Mouse (Mus musculus) CH12.LX (cell line): ENCODE measurements around the gene Trpc7. TPM values are rescaled to one million over a fixed set of nuclear protein-coding genes. Genes with fewer than 3 reads are reported as not detected.

ENCODE experiments used
- DNase-seq: peaks from one replicate; pipeline ENCODE4 v3.0.0-alpha.2; 2013; ENCODE audit errors: extremely low read depth
- H3K27ac ChIP-seq: 2 replicates; pipeline ENCODE4 v1.5.1; 2012; ENCODE audit warnings: low read depth, mild to moderate bottlenecking, control low read depth, moderate library complexity; ENCODE audit not compliant: insufficient read depth
- H3K27me3 ChIP-seq: replicated peaks from 2 replicates; pipeline ENCODE3; 2012; ENCODE audit warnings: inconsistent platforms
- H3K36me3 ChIP-seq, 2 experiments: replicated peaks in 1 of 2; 2 replicates each; pipeline versions ENCODE3 to v1.6.1; 2012; ENCODE audit warnings: inconsistent platforms in 1 of 2, low read length in 1 of 2, mild to moderate bottlenecking in 1 of 2, mixed read lengths in 1 of 2, moderate library complexity in 1 of 2; ENCODE audit not compliant: control insufficient read depth in 1 of 2, insufficient read depth in 1 of 2
- H3K4me1 ChIP-seq, 2 experiments: 2 replicates each; pipeline ENCODE4 v1.6.1; 2012; ENCODE audit warnings: inconsistent platforms in 1 of 2, moderate library complexity in 1 of 2; ENCODE audit not compliant: insufficient read depth in 2 of 2, control insufficient read depth in 1 of 2
- H3K4me2 ChIP-seq: 2 replicates; pipeline ENCODE4 v1.6.1; 2012; ENCODE audit warnings: low read depth, mild to moderate bottlenecking, control low read depth; ENCODE audit not compliant: poor library complexity, insufficient read depth, severe bottlenecking
- H3K4me3 ChIP-seq, 3 experiments: fragments of 150-350 bp in 1 of 3; sonication (generic) in 1 of 3; replicated peaks in 1 of 3; 2 replicates each; pipeline versions ENCODE3 to v1.5.1; 2011 to 2012; ENCODE audit warnings: low read depth in 2 of 3, low read length in 2 of 3, mild to moderate bottlenecking in 2 of 3, moderate library complexity in 2 of 3, control low read depth in 1 of 3, improper control_type of control experiment in 1 of 3, inconsistent platforms in 1 of 3, mixed read lengths in 1 of 3; ENCODE audit not compliant: poor library complexity in 1 of 3
- H3K79me2 ChIP-seq: replicated peaks from 2 replicates; pipeline ENCODE4 v1.6.1; 2012; ENCODE audit warnings: mild to moderate bottlenecking, moderate library complexity; ENCODE audit not compliant: control insufficient read depth, poor library complexity, insufficient read depth, severe bottlenecking; ENCODE audit errors: extremely low read depth
- H3K9ac ChIP-seq: 2 replicates; pipeline ENCODE4 v1.6.1; 2012; ENCODE audit warnings: low read depth, mild to moderate bottlenecking, control low read depth, moderate library complexity; ENCODE audit not compliant: insufficient read depth
- H3K9me3 ChIP-seq: replicated peaks from 2 replicates; pipeline ENCODE3; 2012; ENCODE audit warnings: low read length, inconsistent platforms, mixed read lengths
- CHD2 ChIP-seq: IDR thresholded peaks from 2 replicates; pipeline ENCODE4 v1.6.1; 2011; ENCODE audit warnings: low read length, improper control_type of control experiment
- CTCF ChIP-seq, 2 experiments: IDR thresholded peaks in 1 of 2; conservative IDR thresholded peaks in 1 of 2; 2 replicates each; pipeline ENCODE4 v1.5.1; 2011 to 2012; ENCODE audit warnings: low read depth in 2 of 2, low read length in 2 of 2, improper control_type of control experiment in 1 of 2, inconsistent platforms in 1 of 2, mild to moderate bottlenecking in 1 of 2, moderate library complexity in 1 of 2
- E2F4 ChIP-seq: IDR thresholded peaks from 2 replicates; pipeline ENCODE4 v1.6.1; 2011; ENCODE audit warnings: low read depth, low read length, improper control_type of control experiment; ENCODE audit not compliant: insufficient replicate concordance
- EP300 ChIP-seq: IDR thresholded peaks from 2 replicates; pipeline ENCODE4 v1.6.1; 2011; ENCODE audit warnings: low read length, improper control_type of control experiment
- ETS1 ChIP-seq: conservative IDR thresholded peaks from 2 replicates; pipeline ENCODE4 v1.6.1; 2012; ENCODE audit warnings: low read depth, mild to moderate bottlenecking, inconsistent platforms, low read length, improper control_type of control experiment, moderate library complexity
- GABPA ChIP-seq: IDR thresholded peaks from 2 replicates; pipeline ENCODE4 v1.6.1; 2012; ENCODE audit warnings: low read depth, low read length, improper control_type of control experiment, inconsistent platforms; ENCODE audit not compliant: insufficient replicate concordance
- HCFC1 ChIP-seq: IDR thresholded peaks from 2 replicates; pipeline ENCODE4 v1.6.1; 2012; ENCODE audit warnings: low read depth, mild to moderate bottlenecking, inconsistent platforms, low read length, improper control_type of control experiment
- IRF4 ChIP-seq: IDR thresholded peaks from 2 replicates; pipeline ENCODE4 v1.6.1; 2014; ENCODE audit warnings: low read depth, mild to moderate bottlenecking, inconsistent platforms, low read length, improper control_type of control experiment
- JUN ChIP-seq: IDR thresholded peaks from 2 replicates; pipeline ENCODE4 v1.6.1; 2011; ENCODE audit warnings: low read depth, mild to moderate bottlenecking, low read length, improper control_type of control experiment, moderate library complexity; ENCODE audit not compliant: insufficient read depth
- JUND ChIP-seq: conservative IDR thresholded peaks from 2 replicates; pipeline ENCODE4 v1.6.1; 2011; ENCODE audit warnings: low read depth, low read length, improper control_type of control experiment
- MAZ ChIP-seq: IDR thresholded peaks from 2 replicates; pipeline ENCODE4 v1.6.1; 2012; ENCODE audit warnings: low read depth, mild to moderate bottlenecking, inconsistent platforms, low read length, improper control_type of control experiment, moderate library complexity
- NELFE ChIP-seq: IDR thresholded peaks from 2 replicates; pipeline ENCODE4 v1.6.1; 2011; ENCODE audit warnings: low read depth, low read length, improper control_type of control experiment
- PAX5 ChIP-seq: IDR thresholded peaks from 2 replicates; pipeline ENCODE4 v1.6.1; 2012; ENCODE audit warnings: low read length, inconsistent platforms, mixed read lengths
- POLR2A ChIP-seq: IDR thresholded peaks from 2 replicates; pipeline ENCODE4 v1.6.1; 2011; ENCODE audit warnings: low read depth, mild to moderate bottlenecking, improper control_type of control experiment, low read length
- POLR2AphosphoS2 ChIP-seq: IDR thresholded peaks from 2 replicates; pipeline ENCODE4 v1.6.1; 2011; ENCODE audit warnings: low read depth, low read length, improper control_type of control experiment
- RCOR1 ChIP-seq: conservative IDR thresholded peaks from 2 replicates; pipeline ENCODE4 v1.6.1; 2012; ENCODE audit warnings: low read depth, mild to moderate bottlenecking, inconsistent platforms, low read length, improper control_type of control experiment
- TBP ChIP-seq: conservative IDR thresholded peaks from 2 replicates; pipeline ENCODE4 v1.6.1; 2011; ENCODE audit warnings: low read depth, low read length, improper control_type of control experiment
- UBTF ChIP-seq: IDR thresholded peaks from 2 replicates; pipeline ENCODE4 v1.6.1; 2012; ENCODE audit warnings: low read depth, mild to moderate bottlenecking, inconsistent platforms, low read length, improper control_type of control experiment, moderate library complexity
- USF1 ChIP-seq: IDR thresholded peaks from 2 replicates; pipeline ENCODE4 v1.6.1; 2014; ENCODE audit warnings: low read depth, mild to moderate bottlenecking, inconsistent platforms, low read length, improper control_type of control experiment
- ZMIZ1 ChIP-seq: IDR thresholded peaks from 2 replicates; pipeline ENCODE4 v1.6.1; 2012; ENCODE audit warnings: low read depth, mild to moderate bottlenecking, inconsistent platforms, low read length, improper control_type of control experiment
- dilution Hi-C: fragments of 300-500 bp; cut with MboI; formaldehyde crosslinking; loops from 2 replicates; pipeline ENCODE4 v1.14.3; 2020; ENCODE audit warnings: low sequenced_read_pairs; ENCODE audit not compliant: extremely low pct_unique_long_range_greater_than_20kb, extremely low pct_ligation_motif_present
- in situ Hi-C: fragments of 300-500 bp; cut with MboI; formaldehyde crosslinking; loops from 3 replicates; pipeline ENCODE4 v1.14.3; 2019; ENCODE audit warnings: low sequenced_read_pairs, low pct_ligation_motif_present, low pct_unique_long_range_greater_than_20kb, mixed read lengths
- polyA plus RNA-seq: library from polyadenylated mRNA; unstranded; fragments of >175 nt; gene quantifications from 2 replicates; pipeline ENCODE4 v1.2.1, GENCODE M21; 2012; ENCODE audit warnings: low read depth; ENCODE audit not compliant: insufficient read length
- total RNA-seq, 2 experiments: library from RNA; depleted of rRNA; stranded (reverse); fragments of 300-350 nt in 1 of 2; fragments of >200 nt in 1 of 2; gene quantifications; 2 replicates each; pipeline ENCODE4 v1.2.3; 2012 to 2014

The Trpc7 gene
- total and polyA plus RNA-seq, 3 experiments = not detected

DNA sequence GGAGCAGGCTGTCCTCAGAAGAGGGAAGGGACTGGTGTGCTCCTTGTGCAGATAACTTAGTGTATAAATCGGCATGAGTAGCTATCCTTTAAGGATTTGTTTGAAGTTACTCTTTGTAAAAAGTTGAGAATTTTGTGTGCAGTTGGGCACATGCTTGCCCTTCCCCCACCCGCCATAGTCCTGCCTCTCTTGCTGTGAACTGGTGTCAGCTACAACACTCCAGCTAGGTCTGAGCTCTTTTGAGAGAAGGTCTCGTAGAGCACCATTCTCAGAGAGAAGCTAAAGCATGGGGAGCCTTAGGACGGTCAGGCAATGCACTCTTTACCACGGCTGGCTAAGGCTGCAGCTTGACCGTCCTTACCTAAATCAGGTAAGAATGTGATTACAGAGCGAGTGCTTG is 154.1 kb downstream of the Trpc7 start:
- no peaks in the 10 kb centered on the region for H3K9me3 ChIP-seq
- peaks cover 17 to 46% of the 10 kb centered on the region in 2 experiments for H3K36me3 ChIP-seq
- TF ChIP-seq ETS1 (no peak), GABPA (no peak), IRF4 (no peak), E2F4 (no peak), USF1 (no peak), TBP (no peak), HCFC1 (no peak), MAZ (no peak)
- H3K4me2 ChIP-seq = no peak overlapping the region
- H3K4me3 ChIP-seq = no peak overlapping the region
- dilution Hi-C loops (no loop called here), in situ Hi-C loops (no loop called here)
- H3K4me1 ChIP-seq = no peaks in the 10 kb centered on the region
- no peaks in the 10 kb centered on the region for H3K27me3 ChIP-seq
- no peak overlapping the region for H3K27ac ChIP-seq
- H3K79me2 ChIP-seq = no peaks in the 10 kb centered on the region
- no peak overlapping the region for H3K9ac ChIP-seq
- DNase-seq = no peak

- Histone ChIP-seq H3K36me3 (peaks cover 20 to 56% of the 10 kb centered on the region in 2 experiments), H3K4me2 (no peak overlapping the region), H3K4me3 (no peak overlapping the region), H3K9ac (no peak overlapping the region), H3K79me2 (no peaks in the 10 kb centered on the region), H3K9me3 (no peaks in the 10 kb centered on the region), H3K27ac (no peak overlapping the region), H3K4me1 (no peaks in the 10 kb centered on the region), H3K27me3 (no peaks in the 10 kb centered on the region)
- in situ Hi-C loops = no loop called here
- no peak for DNase-seq
- TF ChIP-seq CTCF (conservative IDR thresholded peaks at IDR 0.05 in 1 of 2, IDR thresholded peaks at IDR 0.05 in 1 of 2; ENCODE audit: low read depth in 2 of 2, low read length in 2 of 2) (no peak), USF1 (no peak), JUN (no peak)
- dilution Hi-C loops = no loop called here
Measured at GRCm38 (mm10) chr13:56740496-56740895, 155.3 kb downstream of the Trpc7 start.

- in situ Hi-C loops (no loop called here), dilution Hi-C loops (no loop called here)
- Histone ChIP-seq H3K27me3 (no peaks in the 10 kb centered on the region), H3K4me2 (no peak overlapping the region), H3K9me3 (no peaks in the 10 kb centered on the region), H3K79me2 (no peaks in the 10 kb centered on the region), H3K27ac (no peak overlapping the region), H3K4me3 (no peak overlapping the region), H3K4me1 (no peaks in the 10 kb centered on the region), H3K36me3 (peaks cover 20 to 64% of the 10 kb centered on the region in 2 experiments), H3K9ac (no peak overlapping the region)
- DNase-seq = no peak
- TF ChIP-seq POLR2A = no peak
- TF ChIP-seq EP300 = no peak
- no peak for TF ChIP-seq HCFC1
- no peak for TF ChIP-seq CTCF (conservative IDR thresholded peaks at IDR 0.05 in 1 of 2, IDR thresholded peaks at IDR 0.05 in 1 of 2; ENCODE audit: low read depth in 2 of 2, low read length in 2 of 2)
- no peak for TF ChIP-seq ZMIZ1
- TF ChIP-seq JUND = no peak
- no peak for TF ChIP-seq PAX5
- no peak for TF ChIP-seq JUN
- TF ChIP-seq TBP = no peak
- no peak for TF ChIP-seq CHD2
- no peak for TF ChIP-seq POLR2AphosphoS2
- no peak for TF ChIP-seq UBTF
- TF ChIP-seq RCOR1 = no peak
- no peak for TF ChIP-seq NELFE
Measured at GRCm38 (mm10) chr13:56739556-56739955, 156.2 kb downstream of the Trpc7 start.
